Mouse (Mus musculus) heart, postnatal 0 days (tissue): ENCODE data around the gene Avil.

Experiments
- CTCF ChIP-seq: IDR thresholded peaks from 2 replicates; pipeline ENCODE4 v1.5.1; 2016; ENCODE audit warnings: antibody characterized with exemption, control low read depth, low read depth
- EP300 ChIP-seq: IDR thresholded peaks from 2 replicates; pipeline ENCODE4 v1.6.1; 2016; ENCODE audit warnings: antibody characterized with exemption, low read depth

DNA sequence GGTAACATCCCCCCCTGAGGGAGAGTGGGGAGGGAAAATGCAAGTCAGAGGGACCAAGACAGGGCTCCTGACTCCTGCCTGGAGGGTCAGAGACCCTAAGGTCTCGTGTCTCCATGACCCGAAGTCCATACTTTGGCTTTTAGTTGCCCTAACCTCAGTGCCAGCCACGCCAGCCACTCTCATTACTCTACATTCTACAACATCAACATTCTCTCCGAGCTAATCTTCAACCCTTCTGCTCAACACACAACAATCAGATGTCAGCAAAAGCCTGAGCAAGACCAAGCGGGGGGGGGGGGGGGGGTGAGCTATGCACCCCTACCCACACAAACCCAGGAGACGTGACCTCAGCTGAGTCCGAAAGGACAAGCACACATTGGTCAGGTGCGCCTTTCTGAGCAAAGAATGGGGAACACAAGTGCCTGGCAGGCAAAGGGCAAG, 32.8 kb downstream of the Avil start:
- TF ChIP-seq CTCF (no peak), EP300 (no peak)
